Mouse (Mus musculus) embryonic facial prominence, embryonic 11.5 days (tissue): Measurements from ENCODE around the gene Sla2. TPM values are rescaled to one million over a fixed set of nuclear protein-coding genes. Genes with fewer than 3 reads are reported as not detected.
"Not testable (repeated sequence)": the region's sequence is repeated elsewhere in the genome, so short reads cannot be mapped to it uniquely, and the experiment has no call there.

Experiments
- ATAC-seq: fragments of 200-750 bp; cut with Nextera tagmentation; replicated peaks from 2 replicates; pipeline ENCODE4 v1.8.0; 2017; ENCODE audit warnings: low read depth; ENCODE audit not compliant: insufficient number of reproducible peaks, low FRiP score, low TSS enrichment
- DNase-seq: peaks from one replicate; pipeline ENCODE4 v3.0.0-alpha.2; 2015; ENCODE audit warnings: low spot score
- H3K27ac ChIP-seq: fragments of 300-500 bp; sonication (generic); replicated peaks from 2 replicates; pipeline ENCODE4 v1.5.1; 2014; ENCODE audit warnings: mild to moderate bottlenecking, low read depth, low read length, control low read depth
- H3K27me3 ChIP-seq: fragments of 300-500 bp; sonication (generic); 2 replicates; pipeline ENCODE4 v1.6.1; 2014; ENCODE audit warnings: mild to moderate bottlenecking, low read length, moderate library complexity, mixed read lengths; ENCODE audit not compliant: control insufficient read depth, insufficient read depth
- H3K36me3 ChIP-seq: fragments of 300-500 bp; sonication (generic); replicated peaks from 2 replicates; pipeline ENCODE4 v1.6.1; 2014; ENCODE audit warnings: low read depth, mild to moderate bottlenecking, low read length, moderate library complexity, mixed read lengths; ENCODE audit not compliant: control insufficient read depth, insufficient read depth
- H3K4me1 ChIP-seq: fragments of 300-500 bp; sonication (generic); 2 replicates; pipeline ENCODE4 v1.6.1; 2014; ENCODE audit warnings: low read length, mixed read lengths; ENCODE audit not compliant: control insufficient read depth, insufficient read depth
- H3K4me2 ChIP-seq: fragments of 300-500 bp; sonication (generic); 2 replicates; pipeline ENCODE4 v1.6.1; 2014; ENCODE audit warnings: low read depth, mild to moderate bottlenecking, control low read depth, low read length, moderate library complexity
- H3K4me3 ChIP-seq: fragments of 300-500 bp; sonication (generic); 2 replicates; pipeline ENCODE4 v1.5.1; 2014; ENCODE audit warnings: low read depth, low read length, control low read depth
- H3K9ac ChIP-seq: fragments of 300-500 bp; sonication (generic); replicated peaks from 2 replicates; pipeline ENCODE4 v1.6.1; 2014; ENCODE audit warnings: mild to moderate bottlenecking, control low read depth, low read length
- H3K9me3 ChIP-seq: fragments of 300-500 bp; sonication (generic); replicated peaks from 2 replicates; pipeline ENCODE4 v1.6.1; 2016; ENCODE audit warnings: mild to moderate bottlenecking, low read length, inconsistent platforms, mixed read lengths; ENCODE audit not compliant: control insufficient read depth
- WGBS: fragments of 180-500 bp; shearing (Covaris S2); extraction: QIAGEN DNeasy Blood & Tissue Kit; methylation state at CpG from one replicate; pipeline ENCODE4 v1.1.7; 2014; 5-methylcytosine and 5-hydroxymethylcytosine counted together
- polyA plus RNA-seq: library from polyadenylated mRNA; unstranded; fragments of >200 nt; fragmentation: Nextera tagmentation; extraction: Ambion mirVana; gene quantifications from 2 replicates; pipeline ENCODE4 v1.2.1, GENCODE M21; 2014

Gene Sla2
- polyA plus RNA-seq, 1 experiment from 2014 or later, result 0.48 TPM

DNA sequence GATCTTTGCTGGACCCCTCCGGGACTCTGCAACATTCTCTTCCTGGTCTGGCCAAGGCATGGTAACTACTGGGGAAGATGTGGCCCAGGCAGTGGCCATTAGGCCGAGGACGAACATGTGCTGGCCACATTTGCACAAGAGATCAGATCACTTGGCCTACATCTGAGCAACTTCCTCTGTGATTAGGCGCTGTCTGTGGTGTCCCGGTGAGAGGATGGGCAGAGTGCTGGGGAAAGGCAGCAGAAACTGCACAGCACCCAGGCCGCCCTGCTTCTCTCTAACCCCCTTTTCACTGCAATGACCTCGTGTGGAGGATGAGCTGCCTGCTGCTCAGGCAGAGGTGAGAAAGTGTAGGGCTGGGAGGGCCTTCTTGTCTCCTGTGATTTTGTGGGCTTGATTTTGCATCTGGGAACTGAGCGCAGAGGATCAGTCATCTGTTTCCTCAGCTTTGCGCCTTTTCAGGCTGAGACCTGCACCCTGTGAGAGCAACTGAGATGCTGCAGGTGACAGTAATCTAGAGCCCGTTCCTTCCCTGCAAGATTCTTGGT, 834 bp downstream of the Sla2 start:
- 66% methylated on average over 10 of the region's 10 CpGs for WGBS
- no peak for DNase-seq
- ATAC-seq, result no peak
- Histone ChIP-seq H3K4me3 (no peak overlapping the region), H3K9me3 (no peaks in the 10 kb centered on the region), H3K27ac (no peak overlapping the region), H3K4me2 (no peak overlapping the region), H3K27me3 (no peaks in the 10 kb centered on the region), H3K9ac (no peak overlapping the region), H3K36me3 (no peaks in the 10 kb centered on the region), H3K4me1 (no peaks in the 10 kb centered on the region)

DNA sequence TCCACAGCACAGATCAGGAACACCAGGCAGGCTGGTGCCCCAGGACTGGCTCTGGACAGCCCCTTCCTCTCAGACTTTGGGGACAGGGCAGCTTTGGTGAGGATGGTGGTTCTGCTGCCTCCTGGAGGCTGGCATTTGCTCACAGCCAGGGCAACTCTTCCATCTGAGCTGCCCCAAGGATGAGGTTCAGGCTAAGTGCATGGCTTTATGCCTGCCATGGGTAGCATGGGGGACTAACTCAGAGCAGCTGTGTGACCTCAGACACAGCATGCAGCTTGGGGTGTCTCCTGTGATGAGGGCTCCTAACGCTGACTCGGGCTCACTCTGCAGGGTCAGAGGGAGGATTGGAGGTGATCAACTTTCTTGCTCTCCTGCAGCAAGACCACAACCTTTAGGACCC, 1.3 kb downstream of the Sla2 start:
- H3K4me1 ChIP-seq, DNase-seq, H3K9me3 ChIP-seq, H3K27me3 ChIP-seq, H3K4me2 ChIP-seq, ATAC-seq, H3K27ac ChIP-seq, H3K4me3 ChIP-seq, H3K36me3 ChIP-seq, H3K9ac ChIP-seq: not testable (repeated sequence)
- 49% methylated on average over 2 of the region's 2 CpGs for whole genome bisulfite sequencing

DNA sequence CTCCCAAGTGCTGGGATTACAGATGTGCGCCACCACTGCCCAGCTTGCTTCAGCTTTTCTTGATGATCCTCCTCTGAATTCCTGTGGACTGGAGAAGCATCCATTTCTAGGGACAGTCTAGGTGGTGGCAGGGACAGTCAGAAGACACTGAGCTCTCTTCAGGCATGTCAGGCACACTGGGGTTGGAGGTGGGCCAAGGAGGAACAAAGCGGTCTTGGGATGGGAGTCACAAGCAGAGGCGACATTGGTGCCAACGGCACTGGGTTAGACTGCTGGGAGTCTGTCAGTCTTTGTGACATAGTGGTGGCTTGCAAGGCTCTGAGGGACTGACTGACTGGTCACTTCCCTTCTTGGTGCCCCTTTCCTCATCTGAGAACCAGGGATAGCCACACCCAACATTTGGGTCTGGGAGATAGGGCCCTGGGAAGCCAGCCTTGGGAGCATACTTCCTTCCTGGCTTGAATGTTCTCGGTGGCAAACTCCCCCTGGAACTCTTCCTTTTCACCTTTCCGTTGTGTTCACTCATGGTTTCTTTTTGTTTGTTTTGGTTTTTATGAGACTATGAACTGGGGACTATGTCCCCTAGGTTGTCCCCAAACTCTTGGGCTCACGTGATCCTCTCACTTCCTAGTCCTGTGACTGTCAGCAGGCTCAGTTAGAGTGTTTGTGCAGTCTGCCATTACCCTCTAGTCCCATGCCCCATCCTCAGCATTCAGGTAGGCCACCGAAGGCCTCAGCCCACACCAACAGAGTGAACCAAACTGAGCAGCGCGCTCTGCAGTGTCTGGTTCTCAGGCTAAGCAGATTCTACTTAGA, 2.4 kb downstream of the Sla2 start:
- Histone ChIP-seq H3K27me3 (no peaks in the 10 kb centered on the region), H3K4me2 (no peak overlapping the region), H3K9me3 (no peaks in the 10 kb centered on the region), H3K27ac (no peak overlapping the region), H3K9ac (no peak overlapping the region), H3K36me3 (no peaks in the 10 kb centered on the region), H3K4me3 (no peak overlapping the region), H3K4me1 (no peaks in the 10 kb centered on the region)
- ATAC-seq, result no peak
- WGBS, result 91% methylated on average over 10 of the region's 10 CpGs
- no peak for DNase-seq

DNA sequence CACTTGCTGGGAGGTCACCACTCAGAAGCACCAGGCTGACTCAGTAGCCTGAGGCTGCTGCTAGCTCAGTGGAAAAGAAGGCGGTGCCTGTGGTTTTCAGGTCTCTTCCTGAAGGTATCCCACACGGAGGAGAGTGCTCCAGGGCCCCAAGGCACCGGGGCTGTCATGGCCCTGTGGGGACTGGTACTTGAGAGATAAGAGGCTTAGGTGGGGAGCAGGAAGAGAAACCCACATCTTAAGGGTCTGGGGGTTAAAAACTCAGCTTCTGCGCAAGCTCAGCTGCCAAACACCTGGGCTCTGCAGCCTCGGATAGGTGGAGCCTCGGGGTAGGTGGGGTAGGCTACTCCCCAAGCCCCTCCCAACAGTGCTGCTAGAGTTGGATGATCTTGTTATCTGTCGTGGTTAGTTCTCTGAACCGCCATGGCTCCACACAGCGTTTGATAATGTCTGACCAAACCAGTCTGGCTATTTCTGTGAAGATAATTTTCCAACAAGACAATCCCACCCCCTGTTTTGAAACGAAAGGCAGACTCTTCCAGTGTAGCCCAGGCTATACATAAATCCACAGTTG, 4.5 kb downstream of the Sla2 start:
- Histone ChIP-seq H3K4me2 (no peak overlapping the region), H3K4me3 (no peak overlapping the region), H3K27ac (no peak overlapping the region), H3K27me3 (no peaks in the 10 kb centered on the region), H3K9me3 (no peaks in the 10 kb centered on the region), H3K9ac (no peak overlapping the region), H3K36me3 (no peaks in the 10 kb centered on the region), H3K4me1 (no peaks in the 10 kb centered on the region)
- WGBS, result 35% methylated on average over 10 of the region's 10 CpGs
- ATAC-seq, result no peak
- no peak for DNase-seq

DNA sequence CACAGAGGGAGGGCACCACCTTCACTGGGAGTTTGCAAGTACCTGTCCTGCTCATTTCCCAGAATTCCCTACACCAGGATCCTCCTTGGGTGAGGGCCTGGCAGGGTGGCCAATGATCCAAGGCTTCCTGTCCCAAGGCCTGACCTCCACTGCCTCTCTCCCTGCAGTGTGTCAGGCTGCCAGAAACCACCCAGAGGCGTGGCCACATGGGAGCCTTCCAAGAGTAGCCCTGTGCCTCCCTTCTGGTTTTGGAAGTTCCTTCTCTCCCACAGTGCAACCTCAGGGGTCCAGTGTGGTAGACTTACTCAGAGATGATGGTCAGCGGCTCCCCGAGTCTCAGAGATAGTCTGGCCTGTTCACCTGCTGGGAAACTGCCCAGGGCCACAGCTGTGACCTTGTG, 7.5 kb downstream of the Sla2 start:
- Histone ChIP-seq H3K27me3 (no peaks in the 10 kb centered on the region), H3K4me1 (no peaks in the 10 kb centered on the region), H3K4me2 (no peak overlapping the region), H3K4me3 (no peak overlapping the region), H3K9me3 (no peaks in the 10 kb centered on the region), H3K9ac (no peak overlapping the region), H3K36me3 (no peaks in the 10 kb centered on the region), H3K27ac (no peak overlapping the region)
- DNase-seq (no peak), ATAC-seq (no peak)
- WGBS, result 86% methylated on average over 3 of the region's 3 CpGs

DNA sequence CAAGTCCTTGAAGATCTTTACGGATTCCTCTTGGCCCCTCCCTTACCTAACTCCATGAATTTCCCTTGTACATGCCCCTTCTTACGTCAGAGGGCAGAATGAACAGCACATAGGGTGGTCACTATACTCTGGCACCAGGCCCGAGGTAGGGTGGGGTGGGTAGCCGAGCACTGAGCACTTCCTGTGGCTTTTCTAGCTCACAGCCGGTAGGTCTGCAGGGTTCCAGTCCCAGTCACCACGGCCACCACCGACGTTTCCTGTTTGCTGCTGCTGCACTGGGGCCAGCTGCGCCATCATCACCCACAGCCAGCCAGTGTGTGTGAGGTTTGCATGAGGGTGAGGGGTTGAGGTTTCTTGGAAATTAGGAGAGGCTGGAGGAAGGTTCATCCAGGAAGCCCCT, 9.3 kb downstream of the Sla2 start:
- ATAC-seq (no peak), DNase-seq (no peak)
- Histone ChIP-seq H3K36me3 (peaks cover 5% of the 10 kb centered on the region; the same call in 1 of the 2 replicates), H3K27me3 (no peaks in the 10 kb centered on the region), H3K4me2 (no peak overlapping the region), H3K9ac (no peak overlapping the region), H3K27ac (no peak overlapping the region), H3K9me3 (no peaks in the 10 kb centered on the region), H3K4me3 (no peak overlapping the region), H3K4me1 (no peaks in the 10 kb centered on the region)
- 56% methylated on average over 9 of the region's 9 CpGs for WGBS

DNA sequence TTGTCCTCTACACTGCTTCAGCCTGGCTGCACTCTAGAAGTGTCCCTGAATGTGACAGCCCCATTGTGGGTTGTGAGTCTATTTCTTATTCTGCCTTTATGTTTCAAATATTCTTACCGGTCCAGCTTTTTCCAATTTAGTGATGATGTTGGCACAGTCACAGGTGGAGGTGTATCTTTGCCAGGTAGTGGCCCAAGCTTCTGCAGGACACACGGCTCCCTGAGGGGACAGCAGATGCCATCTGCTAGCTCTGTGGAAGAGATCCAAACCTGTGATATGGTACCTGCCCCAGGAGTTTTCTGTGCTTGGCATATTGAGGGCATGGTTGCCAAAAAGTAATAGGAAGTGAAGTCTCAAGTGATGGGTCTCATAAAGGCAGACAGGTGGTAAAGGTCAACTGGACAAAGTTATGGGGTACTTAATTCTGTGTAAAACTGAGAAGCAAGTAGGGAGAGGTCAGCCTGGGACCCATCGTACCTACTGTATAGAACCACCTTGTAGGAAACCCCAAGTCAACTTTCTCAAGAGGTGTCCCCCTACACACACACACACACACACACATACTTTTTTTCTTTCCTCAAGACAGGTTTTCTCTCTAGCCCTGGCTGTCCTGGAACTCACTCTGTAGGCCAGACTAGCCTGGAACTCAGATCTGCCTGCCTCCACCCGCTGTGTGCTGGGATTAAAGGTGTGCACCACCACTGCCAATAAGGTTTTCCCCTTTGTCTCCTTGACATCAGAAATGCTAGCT, 12.1 kb downstream of the Sla2 start:
- no peak for ATAC-seq
- Histone ChIP-seq H3K4me2 (no peak overlapping the region), H3K4me1 (no peaks in the 10 kb centered on the region), H3K27me3 (no peaks in the 10 kb centered on the region), H3K9ac (no peak overlapping the region), H3K27ac (no peak overlapping the region), H3K9me3 (no peaks in the 10 kb centered on the region), H3K4me3 (no peak overlapping the region), H3K36me3 (peaks cover 5% of the 10 kb centered on the region; the same call in 1 of the 2 replicates)
- DNase-seq, result no peak
- 91% methylated on average over 4 of the region's 4 CpGs for WGBS
